Mouse (Mus musculus): ENCODE results near the gene Fibp.
"Not testable (repeated sequence)": the region's sequence is repeated elsewhere in the genome, so short reads cannot be mapped to it uniquely, and the experiment has no call there.

The Fibp gene

DNA sequence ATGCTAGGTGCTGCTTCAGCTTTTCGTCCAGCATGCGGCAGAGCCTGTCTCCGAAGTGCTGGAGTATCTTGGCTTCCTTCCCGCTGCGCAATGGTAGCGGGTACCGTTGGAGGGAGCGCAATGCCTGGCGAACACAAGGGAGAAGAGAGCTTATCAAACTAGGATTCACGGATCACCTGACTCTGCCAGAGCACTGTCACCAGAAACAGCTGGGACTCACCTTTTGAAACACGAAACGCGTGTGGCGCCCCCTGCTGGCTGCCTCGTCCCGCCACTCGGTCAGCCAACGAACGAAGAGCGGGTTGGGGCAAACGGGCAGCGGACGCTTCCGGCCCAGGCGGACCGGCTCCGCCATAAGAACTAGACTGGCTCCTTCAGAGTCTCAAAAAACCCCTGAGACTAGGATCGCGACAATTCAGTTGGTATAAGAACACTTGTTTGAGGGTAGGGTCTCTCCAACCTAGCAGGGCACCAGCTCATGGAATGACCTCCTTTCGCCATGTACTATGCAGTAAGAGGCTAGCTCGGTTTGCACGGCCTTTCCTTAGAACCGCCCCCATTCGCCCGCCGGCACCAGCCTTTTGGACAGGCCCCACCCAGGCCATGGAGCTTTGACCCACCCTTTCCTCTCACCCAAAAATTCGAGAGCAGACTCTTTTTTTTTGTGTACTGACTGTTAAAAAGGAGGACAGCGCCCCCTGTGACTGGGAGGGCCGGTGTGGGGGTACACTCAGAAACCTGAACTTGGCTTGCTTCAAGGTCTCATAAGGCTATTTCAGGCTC, 27.5 kb downstream of the Fibp start, which contains the start of gene Mus81:
Mus81 (minus strand) TSS at position 635 of the 783 bp plus-strand sequence.
- peak; percentile 81 for DNase-seq (ENCODE audit: low read depth, low spot score)

DNA sequence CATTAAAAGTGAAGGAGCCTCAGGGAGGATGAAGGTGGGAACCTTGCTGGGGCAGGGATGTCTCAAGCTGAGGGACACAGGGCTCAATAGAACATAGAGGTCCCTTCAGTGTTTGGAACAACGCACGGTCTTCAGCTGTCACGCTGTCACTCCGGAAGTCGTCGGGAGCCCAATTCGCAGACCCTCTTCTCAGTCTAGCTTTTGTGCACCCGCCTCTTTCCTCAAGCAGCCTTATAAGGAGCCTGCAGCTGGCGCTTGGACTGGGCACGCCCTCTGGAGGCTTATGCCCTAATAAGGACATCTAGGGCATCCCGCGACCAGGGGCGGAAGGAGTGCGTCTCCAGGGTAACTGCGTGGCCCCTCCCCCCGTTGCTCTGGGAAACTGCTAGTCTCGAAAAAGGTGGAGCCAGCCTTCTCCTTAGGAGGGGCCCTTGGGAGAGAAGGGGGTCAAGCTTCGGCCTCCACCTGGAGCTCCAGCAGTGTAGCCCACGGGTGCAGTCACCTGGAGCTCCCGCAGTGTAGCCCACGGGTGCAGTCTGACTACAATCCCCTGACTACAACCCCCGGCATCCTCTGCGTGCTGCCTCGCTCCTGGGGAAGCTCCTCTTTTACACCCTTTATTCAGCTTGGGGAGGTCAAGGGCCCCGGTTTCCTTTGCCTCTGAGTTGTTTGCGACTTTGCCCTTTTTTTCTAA, 28.6 kb downstream of the Fibp start:
- peak; percentile 93 for DNase-seq (ENCODE audit: low read depth, low spot score)

DNA sequence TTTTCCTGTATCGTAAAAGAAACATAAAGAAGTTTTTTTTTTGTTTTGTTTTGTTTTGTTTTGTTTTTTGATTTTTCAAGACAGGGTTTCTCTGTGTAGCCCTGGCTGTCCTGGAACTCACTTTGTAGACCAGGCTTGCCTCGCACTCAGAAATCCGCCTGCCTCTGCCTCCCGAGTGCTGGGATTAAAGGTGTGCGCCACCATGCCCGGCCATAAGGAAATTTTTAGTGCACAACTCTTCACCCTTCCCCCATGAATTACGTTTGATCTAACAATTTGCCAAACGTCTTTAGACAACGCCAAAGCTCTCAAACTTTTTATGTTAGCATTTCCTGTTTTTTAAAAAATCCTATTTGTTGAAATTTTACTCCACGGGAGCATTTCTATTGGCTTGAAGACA, 29.3 kb downstream of the Fibp start:
- not testable (repeated sequence) for DNase-seq (ENCODE audit: low read depth, low spot score)

DNA sequence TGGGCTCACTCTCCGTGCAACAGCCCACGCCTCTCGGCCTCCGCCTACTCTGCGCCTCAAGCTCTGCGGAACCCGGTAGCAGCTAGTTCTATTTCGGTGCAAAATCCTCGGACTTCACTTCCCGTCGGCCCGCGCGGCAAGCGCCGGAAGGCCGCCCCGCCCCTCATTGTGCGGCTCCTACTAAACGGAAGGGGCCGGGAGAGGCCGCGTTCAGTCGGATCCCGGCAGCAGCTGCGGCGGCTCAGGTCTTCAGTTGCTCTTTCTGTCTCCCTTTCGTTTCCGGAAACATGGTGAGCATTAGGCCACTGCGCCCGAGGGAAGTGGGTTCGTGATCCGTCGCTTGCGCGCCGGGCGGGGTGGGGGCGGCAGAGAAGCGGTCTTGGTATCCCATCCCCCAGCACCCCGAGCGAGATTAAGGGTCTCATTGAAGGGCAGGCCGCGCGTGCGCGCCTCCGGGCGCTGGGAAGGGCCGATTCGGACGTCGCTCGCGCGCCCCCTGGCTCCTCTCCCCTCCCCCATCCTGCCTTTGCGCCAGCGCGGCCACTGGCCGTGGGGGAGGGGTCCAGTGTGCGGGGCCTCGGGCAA, 30.0 kb downstream of the Fibp start, which contains the start of gene Cfl1:
Cfl1 (plus strand) TSS at position 143 of the 585 bp plus-strand sequence.
- DNase-seq (ENCODE audit: low read depth, low spot score), result peak; percentile 88

DNA sequence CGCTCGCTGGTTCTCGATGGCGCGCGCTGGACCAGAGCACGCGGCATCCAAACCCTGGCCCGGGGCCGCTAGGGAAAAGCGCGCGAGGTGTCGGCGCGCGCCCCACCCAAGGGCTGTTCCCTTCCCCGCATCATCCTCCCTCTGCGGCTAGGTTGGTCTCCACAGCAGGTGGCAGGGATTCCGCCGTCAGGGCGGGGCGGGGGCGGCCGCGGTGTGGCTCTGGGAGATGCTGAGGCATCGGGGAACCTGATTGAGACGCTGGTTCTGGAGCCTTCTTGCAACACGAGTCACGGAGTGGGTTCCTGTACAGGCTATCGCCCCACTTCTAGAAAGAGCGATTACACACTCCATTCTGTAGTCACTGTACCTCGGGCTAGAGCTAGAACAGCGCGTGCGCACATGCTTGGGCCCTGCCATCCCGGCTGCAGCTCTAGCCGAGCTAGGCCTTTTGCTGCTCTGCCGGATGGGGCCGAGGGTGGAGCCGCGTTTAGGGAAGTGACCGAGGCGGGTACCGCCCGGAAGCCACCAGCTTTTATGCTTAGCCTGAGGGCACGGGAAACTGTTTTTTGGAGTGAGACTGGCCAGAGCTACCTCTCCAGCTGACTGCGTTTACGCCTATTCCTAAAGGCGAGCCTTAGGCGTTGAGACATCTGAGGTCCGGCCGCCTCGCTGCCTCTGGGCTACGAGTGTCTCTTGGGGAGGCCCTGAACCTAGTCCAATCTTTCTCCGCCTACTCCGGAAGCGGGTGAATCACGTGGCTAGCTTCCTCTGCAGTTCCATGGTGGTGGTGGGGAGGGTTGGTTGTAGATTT, 30.7 kb downstream of the Fibp start:
- DNase-seq (ENCODE audit: low read depth, low spot score), result peak; percentile 37

DNA sequence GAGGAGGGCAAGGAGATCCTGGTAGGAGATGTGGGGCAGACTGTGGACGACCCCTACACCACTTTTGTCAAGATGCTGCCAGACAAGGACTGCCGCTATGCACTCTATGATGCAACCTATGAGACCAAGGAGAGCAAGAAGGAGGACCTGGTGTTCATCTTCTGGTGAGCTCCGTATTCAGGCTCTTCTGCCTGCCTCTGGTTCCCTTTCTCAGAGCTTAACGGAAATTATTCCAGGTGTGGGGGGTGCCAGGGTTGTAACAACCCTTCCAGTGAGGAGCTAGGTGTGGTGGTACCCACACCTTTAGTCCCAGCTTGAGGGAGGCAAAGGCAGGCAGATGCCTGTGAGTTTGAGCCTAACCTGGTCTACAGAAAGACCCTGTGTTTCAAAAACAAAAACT, 32.2 kb downstream of the Fibp start:
- no peak for DNase-seq (ENCODE audit: low read depth, low spot score)

DNA sequence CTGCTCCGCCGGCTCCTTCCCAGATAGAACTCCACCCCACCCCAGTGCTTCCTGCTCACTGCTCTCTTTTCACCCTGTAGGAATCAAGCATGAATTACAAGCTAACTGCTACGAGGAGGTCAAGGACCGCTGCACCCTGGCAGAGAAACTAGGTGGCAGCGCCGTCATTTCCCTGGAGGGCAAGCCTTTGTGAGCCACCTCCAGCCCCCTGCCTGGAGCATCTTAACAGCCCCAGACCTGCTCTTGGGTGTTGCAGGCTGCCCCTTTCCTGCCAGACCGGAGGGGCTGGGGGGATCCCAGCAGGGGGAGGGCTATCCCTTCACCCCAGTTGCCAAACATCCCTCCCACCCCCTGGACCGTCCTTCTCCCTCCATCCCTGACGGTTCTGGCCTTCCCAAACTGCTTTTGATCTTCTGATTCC, 32.9 kb downstream of the Fibp start:
- DNase-seq (ENCODE audit: low read depth, low spot score), result not testable (repeated sequence)

DNA sequence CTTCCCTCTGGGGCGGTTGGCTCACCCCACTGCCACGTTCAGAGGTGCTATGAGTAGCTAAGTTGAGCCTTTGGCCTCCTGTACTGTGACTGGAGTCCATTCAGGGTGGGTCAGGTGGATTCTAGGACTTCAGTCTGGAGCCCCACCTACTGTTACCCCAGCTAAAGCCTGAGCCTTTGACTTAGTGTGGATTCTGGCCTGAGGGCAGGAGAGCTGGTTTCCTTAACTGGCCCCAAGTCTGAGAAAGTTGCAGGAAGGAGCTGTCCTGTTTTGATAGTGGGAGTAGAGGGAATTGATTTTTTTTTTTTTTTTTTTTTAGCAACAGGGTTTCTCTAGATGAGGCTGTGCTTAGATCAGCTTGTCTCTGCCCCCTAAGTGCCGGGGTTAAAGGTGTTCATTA, 33.9 kb downstream of the Fibp start:
- DNase-seq (ENCODE audit: low read depth, low spot score), result no peak

DNA sequence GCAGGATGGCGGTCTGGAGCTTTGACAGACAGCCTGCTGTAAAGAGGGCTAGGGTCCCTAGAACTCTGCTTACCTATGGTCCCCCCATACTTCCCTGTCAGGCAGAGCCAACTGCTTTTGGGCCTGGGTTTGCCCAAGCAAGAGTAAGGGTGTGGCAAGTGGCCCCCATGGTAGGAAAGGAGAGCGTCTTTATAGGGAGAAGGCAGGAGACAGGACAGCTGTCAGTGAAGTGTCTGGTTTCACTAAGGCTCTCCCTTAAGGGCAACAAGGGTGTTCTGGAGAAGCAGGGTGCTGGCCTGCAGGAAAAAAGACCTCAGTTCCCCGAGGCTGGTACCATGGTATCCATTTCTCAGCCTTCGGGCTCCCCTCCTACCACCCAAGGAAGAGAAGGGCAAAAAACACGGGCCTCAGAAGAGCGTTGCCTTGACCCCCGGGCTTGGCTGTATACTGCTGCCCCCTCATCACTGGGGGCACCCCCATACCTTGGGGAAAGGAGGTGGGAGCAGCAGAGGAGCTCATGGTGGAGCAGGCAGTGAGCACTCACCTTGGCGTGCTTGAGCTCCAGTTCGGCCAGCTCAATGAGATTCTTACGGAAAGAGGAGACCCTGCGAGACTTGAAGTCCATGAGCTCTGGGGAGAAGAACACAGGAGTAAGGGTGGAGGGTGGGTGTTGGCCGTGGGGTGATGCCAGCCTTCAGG, 35.1 kb downstream of the Fibp start:
- no peak for DNase-seq (ENCODE audit: low read depth, low spot score)

DNA sequence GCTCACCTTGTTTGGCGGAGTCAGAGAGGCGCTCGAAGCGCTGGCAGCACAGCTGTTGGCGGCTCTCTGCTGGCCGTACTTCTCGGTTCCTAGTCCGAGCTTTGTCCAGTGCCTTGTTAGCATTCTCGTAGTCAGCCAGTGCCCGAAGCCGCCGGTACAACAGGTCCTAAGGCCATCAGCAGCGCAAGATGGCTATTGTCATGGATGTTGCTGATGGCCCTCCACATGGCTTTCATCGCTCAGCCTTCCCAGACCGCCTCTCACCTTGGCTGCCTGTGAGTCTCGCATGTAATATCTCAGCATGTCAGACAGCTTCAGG, 35.6 kb downstream of the Fibp start:
- DNase-seq (ENCODE audit: low read depth, low spot score), result no peak

DNA sequence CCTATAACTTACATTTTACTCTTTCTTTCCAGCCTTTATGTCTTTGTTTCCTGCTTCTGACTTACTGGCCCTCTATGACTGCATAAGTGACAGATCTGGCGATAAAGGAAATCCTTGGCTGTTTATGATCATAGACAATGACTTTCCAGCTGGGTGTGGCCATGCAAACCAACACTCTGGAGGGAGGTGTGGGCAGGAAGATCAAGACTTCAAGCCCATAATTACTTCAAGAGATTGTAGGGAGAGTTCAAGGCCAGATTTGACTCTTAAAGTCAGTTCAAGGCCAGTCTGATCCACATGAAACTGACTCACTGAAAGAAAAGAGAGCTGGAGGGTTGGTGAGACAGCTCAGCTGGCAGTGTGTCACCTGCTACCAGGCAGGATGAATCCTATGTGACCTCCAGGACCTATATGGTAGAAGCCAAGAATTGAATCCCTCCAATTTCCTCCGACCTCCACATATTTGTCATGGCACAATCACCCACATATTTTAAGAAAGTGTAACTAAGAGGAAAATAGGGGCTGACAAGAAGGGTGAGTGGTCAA, 40.0 kb downstream of the Fibp start:
- DNase-seq (ENCODE audit: low read depth, low spot score), result no peak

DNA sequence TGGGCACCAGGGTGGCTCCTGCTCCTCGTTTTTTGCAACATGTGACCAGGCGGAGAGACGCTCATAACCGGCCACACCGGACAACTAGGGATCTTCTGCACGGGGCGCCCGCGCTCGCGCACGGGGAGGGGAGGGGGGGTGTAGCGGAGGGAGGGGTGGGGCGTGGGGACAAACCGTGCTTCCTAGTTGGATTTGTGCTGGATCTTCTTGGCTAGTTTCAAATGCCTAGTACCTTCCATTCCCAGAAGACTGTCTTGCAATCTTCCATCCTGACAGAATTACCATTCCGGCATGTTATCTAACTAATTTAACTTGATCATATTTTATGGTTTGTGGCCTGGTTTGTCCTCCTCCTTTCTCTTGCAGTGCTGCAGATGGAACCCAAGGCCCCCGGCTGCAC, 43.3 kb downstream of the Fibp start, which contains the start of gene 1700020D05Rik:
1700020D05Rik (minus strand) TSS at position 101 of the 400 bp plus-strand sequence.
- no peak for DNase-seq (ENCODE audit: low read depth, low spot score)

DNA sequence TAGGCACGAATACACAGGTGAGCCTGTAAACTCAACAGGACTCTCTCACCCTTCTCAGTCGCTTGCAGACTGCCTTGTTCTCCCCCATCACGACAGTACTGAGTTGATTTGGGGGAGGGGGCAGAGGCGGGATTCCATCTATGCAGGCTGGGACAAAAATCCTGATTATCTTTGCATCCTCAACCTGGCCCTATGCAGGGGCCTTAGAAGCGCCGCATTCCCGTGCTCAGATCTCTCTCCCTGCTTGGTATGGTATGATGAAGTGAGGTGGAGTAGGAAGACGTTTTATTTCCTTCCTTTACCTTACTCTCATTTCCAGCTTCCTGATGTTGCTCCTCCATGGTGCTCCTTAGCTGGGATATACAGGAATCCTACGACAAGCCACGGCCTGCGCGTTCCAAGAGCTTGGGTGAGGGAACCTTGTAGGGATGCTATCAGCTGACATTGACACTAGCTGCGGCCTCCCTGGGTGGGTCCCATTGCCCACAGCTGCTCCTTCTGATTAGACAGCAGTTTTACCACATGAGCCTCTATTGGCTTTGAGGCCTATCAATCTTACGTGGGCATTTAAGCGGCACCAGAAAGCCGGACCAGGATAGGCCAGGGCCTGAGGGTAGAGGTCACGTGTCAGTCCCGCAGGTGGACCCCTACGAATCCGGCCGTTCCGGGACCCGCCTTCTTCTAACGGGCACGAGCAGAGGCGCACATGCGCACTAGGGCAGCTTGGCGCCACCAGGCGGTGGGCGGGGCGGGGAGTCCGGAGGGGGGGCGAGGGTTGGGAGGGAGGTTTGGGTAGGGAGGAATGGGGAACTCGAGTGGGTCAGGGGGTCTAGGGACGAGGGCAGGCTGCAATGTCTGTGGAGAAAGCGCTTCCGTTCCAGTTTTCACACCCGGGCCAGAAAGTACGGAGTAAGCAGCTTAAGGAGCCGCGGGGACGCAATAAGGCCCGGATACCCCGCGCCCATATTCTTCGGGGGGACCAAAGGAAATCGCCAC, 49.9 kb downstream of the Fibp start, which contains the start of gene Snx32:
Snx32 (minus strand) TSS at position 508 of the 996 bp plus-strand sequence.
- DNase-seq (ENCODE audit: low read depth, low spot score), result peak; percentile 97

DNA sequence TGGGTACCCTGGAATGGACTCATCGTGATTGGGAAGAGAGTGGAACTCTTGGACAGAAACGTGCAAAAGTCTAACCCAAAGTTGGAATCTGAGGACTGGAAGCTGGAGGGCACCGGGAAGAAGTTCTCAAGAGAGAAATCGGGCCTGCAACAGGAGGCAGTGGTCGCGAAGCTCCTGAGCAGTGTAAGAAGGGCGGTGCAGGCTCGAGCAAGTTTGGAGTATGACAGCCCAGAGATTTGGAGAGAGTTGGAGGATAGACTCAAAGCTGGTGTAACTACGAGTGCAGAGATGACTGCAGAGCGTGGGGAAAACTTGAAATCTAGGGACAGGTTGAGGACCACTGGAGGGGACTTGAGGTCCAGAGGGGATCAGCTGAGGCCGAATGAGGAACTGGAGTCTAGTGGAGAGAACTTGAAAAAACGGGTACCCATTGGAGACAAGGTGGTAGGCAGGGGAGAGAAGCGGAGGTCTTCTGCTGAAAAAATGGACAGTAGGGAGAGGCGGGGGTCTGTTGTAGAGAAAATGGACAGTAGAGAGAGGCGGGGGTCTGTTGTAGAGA, 50.7 kb downstream of the Fibp start:
- no peak for DNase-seq (ENCODE audit: low read depth, low spot score)

DNA sequence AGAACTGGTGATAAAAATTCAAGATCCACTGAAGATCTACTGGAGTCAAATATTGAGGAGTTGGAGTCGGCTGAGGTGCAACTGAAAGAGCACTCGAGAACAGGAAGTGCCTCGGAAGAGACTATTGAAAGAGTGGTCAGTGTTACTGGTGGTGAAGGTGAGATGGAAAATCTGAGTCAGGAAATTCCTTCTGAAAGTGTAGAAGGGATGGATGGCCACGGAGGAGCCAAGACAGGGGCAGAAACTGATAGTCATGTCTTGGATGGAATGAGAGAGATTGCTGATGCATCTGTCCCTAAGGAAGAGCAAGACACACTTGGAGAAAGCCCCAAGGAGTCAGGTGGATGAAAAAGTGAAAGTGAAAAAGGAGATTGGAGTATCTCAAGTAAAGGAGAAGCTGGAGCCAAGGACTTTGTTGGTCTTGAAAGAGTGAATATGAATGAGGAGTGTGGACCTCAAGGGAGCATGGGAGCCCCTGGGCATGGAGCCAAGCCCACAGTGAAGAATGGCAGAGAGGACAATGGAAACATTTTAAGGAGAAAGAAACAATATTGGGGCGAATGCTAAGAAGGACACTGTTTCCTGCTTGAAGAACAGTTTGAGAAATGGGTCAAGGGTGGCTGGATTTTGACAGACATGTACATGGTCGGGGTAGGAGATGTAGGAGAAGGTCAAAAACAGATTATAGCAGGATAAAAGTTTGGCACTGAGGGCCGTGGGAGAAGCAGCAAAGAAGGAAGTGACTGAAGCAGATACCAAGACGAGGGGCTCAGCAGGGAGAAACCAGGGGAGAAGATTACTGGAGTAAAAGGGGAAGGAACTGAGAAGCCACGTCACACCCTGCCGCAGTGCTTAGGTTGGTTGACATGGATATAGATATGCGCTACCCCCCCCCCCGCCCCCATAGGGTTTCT, 51.9 kb downstream of the Fibp start:
- DNase-seq (ENCODE audit: low read depth, low spot score), result no peak

DNA sequence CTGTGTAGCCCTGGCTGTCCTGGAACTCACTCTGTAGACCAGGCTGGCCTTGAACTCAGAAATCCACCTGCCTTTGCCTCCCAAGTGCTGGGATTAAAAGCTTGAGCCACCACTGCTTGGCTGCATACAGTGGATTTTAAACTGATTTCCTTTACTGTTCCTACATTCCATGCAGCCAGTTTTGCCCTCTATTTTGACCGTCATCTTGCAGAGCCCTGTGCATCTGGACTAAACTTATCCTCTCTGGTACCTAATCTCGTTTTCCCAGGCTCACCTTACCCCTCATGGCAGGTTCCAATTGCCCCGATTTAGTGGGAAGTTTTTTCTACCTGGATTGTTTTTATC, 52.6 kb downstream of the Fibp start:
- DNase-seq (ENCODE audit: low read depth, low spot score), result no peak

Data from retina, postnatal 7 days (tissue).